Mouse (Mus musculus) CD4-positive naive resting alpha-beta T cell, adult 57 days (primary cell): ENCODE results near the gene Cip2a. TPM values are rescaled to one million over a fixed set of nuclear protein-coding genes. Genes with fewer than 3 reads are reported as not detected.

Source experiments
- total RNA-seq: library from RNA; stranded (reverse); gene quantifications from one replicate; pipeline ENCODE4 v1.2.4, GENCODE M21; 2023

The Cip2a gene
- total RNA-seq: 6.8 TPM

GRCm38 (mm10) chr16:48993559-48994342 is at the start of gene Cip2a, which contains the start of gene Dzip3:
Cip2a (plus strand) TSS chr16:48994185.
Dzip3 (minus strand) TSS chr16:48994165.

GRCm38 (mm10) chr16:49057186-49057585 is 63.2 kb downstream of the Cip2a start, which contains the start of gene Myh15:
Myh15 (plus strand) TSS chr16:49057486.

Other genes with a start within 250 kb of the Cip2a start
- gene Trat1, start 222.2 kb upstream of the Cip2a start, total RNA-seq: 125 TPM
- gene Retnlb, start 177.3 kb upstream of the Cip2a start, total RNA-seq: not detected
- not detected for gene Retnla, start 151.6 kb upstream of the Cip2a start, total RNA-seq
- 6.9 TPM for gene Retnlg, start 121.6 kb upstream of the Cip2a start, total RNA-seq
- gene Dzip3, start within 50 bp of the Cip2a start, total RNA-seq: 7.3 TPM
- not detected for gene Myh15, start 63.3 kb downstream of the Cip2a start, total RNA-seq